Mouse (Mus musculus): ENCODE measurements around the gene Nfam1.

DNA sequence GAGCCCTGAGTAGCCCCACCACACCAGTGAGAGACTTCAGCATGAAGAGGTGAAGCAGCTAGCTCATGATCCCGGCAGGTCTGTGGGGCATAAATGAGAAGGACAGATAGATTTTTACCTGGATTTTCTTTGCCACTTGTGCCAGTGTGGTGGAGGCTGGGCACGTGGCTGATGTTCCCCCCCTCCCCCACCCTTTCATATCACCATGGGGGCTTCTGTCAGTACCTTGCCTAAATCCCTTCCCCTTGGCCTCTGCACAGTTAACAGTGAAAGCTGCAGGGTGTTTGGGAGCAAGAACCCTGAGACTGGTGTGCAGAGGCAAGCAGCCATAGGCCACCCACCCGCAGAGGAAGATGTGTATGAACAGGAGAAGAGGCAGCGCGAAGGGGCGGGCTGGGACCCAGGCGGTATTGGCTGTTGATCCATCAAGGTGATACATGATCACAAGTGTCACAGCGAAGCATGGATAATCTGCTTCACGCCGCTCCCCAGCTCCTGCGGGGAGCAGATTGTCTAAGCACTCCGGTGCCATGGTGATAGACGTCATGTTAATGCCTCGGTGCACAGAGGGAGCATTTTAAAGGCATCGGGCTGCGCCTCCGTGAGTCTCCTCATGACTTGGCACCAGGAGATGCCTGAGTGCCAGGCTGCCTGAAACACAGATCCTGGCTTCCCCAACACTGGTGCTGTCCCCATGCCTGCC is 1.3 kb upstream of the Nfam1 start:
- no peak for TF ChIP-seq CTCF (conservative IDR thresholded peaks at IDR 0.05 in 1 of 2, IDR thresholded peaks at IDR 0.05 in 1 of 2; ENCODE audit: low read depth in 2 of 2, low read length in 2 of 2)
- TF ChIP-seq POLR2A (IDR thresholded peaks at IDR 0.05; ENCODE audit: low read depth, low read length), result no peak
- no peak for TF ChIP-seq CHD1 (IDR thresholded peaks at IDR 0.05; ENCODE audit: low read depth, low read length)
